Mouse (Mus musculus) retina, adult 2 months (tissue): ENCODE measurements at regions not wholly inside any gene's neighbourhood (a gene's known extent, or its start where the extent isn't known, plus 50 kb on each side); places are given as distances from the start of the nearest gene placed in this dataset.

ENCODE experiments used
- DNase-seq: peaks from one replicate; pipeline ENCODE4 v3.0.0-alpha.2; 2012; ENCODE audit warnings: low read depth, low spot score

- DNase-seq: no peak
Measured at GRCm38 (mm10) chr13:110673536-110673935, 278.7 kb downstream of the Plk2 start.

DNA sequence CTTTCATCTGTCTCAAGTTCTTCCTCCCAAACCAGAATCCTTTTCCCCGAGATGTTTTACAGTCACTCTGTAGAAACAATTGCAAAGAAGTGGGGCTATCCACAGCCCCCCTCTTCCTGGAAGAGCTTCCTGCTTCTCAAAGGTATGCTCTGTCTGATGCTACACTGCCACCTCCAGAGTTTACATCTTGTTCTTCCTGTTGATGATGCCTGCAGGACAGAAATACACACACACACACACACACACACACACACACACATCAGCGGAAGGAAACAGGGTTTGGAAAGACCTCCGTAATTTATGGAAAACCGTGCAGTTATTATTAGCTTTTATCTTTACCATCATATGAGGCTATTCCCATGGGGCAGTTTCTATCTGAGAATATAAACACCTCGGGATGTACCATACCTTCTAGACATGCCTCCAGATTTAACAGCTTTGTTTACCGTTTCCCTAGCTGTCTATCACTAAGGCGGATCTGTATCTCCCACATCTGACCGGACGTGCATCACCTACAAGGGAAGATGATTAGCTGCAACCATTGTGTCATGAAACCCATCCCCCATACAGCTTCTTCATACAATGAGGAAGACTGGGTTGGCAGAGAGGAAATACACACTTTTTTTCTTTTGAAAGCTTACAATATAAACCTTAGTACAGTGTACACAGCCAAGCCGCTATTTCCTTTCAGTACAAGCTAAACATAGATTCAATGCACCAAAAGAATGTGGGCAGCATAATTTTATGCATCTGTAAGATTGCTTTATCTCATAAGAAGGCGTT is 288.6 kb downstream of the Plk2 start:
- no peak for DNase-seq

- no peak for DNase-seq
Measured at GRCm38 (mm10) chr13:110688796-110689195, 293.9 kb downstream of the Plk2 start.

DNA sequence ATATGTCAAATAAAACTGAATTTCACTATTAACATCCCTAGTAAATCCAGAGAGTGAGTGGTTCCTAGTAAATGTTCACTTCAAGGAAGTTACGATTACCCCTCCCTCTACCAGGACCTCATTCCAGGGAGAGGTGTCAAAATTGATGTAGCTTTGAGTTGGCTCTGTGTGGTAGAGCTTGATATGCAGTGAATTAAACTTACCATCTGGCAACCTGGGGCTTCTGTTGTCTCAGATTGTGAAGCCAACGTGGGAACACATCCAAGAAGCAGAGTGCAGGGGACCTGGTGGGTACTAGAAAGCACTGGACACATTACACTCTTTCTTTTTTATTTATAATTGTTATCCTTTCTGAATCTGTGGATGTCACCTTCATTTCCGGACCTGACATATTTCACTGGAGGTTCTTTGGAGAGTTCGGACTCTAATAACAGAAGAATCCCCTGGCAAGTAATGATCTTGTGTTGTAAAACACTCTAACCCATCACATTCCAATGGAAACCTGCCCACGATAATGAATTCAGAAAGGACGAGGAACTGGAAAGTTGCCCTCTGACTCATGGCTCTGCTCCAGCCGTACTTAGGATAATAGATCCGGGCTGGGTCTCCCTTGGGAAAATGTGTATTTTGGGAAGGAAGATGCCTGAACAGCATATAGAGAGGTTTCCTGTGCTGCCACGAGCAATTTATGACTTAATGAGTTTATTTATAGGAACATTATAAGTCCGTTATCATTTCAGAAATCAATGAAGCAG is 295.8 kb downstream of the Plk2 start:
- no peak for DNase-seq

GRCm38 (mm10) chr13:110692696-110693095 is 297.9 kb downstream of the Plk2 start:
- no peak for DNase-seq

- no peak for DNase-seq
Measured at GRCm38 (mm10) chr13:110694876-110695275, 300.0 kb downstream of the Plk2 start.

- DNase-seq: no peak
Measured at GRCm38 (mm10) chr13:110696549-110696948, 301.7 kb downstream of the Plk2 start.

DNA sequence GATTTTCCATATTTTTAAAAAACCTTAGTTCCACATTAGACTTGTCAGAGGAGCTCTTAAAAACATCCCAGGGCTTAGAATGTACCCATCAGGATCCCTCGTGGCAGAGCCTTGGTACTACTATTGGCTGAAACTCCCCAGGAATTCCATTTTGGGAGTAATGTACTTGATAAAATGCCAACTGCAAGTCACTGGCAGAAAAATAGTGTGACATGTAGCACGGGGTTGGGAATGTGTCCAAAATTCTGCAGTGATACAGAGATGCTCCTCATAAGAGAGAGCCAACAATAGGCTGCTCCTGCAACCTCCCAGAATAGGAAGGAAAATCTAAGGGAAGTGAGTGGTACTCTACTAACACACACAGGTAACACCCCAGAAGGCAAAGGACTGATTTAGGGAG is 309.4 kb downstream of the Plk2 start:
- no peak for DNase-seq

DNA sequence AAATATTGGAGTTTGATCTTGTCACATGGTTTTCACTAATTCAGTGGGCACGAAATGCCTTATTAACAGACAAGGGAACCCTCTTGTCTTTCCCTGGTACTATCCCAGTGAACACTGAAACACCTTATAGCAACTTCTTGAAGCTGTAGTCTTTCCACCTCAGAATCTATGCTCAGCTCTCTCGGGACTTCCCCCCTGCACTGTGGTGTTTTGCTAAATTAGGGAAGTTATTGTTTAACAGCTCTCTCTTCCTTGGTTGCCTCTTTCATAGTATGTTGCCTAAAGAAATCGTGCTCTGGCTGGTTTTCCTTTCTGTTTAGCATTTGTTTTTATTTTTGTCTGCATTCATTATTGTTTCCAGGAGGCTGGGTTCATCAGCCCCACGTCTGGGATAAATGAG is 316.0 kb downstream of the Plk2 start:
- no peak for DNase-seq

- DNase-seq: no peak
Measured at GRCm38 (mm10) chr13:110712527-110712926, 317.7 kb downstream of the Plk2 start.

- DNase-seq: no peak
Measured at GRCm38 (mm10) chr13:110722170-110722569, 327.3 kb downstream of the Plk2 start.

DNA sequence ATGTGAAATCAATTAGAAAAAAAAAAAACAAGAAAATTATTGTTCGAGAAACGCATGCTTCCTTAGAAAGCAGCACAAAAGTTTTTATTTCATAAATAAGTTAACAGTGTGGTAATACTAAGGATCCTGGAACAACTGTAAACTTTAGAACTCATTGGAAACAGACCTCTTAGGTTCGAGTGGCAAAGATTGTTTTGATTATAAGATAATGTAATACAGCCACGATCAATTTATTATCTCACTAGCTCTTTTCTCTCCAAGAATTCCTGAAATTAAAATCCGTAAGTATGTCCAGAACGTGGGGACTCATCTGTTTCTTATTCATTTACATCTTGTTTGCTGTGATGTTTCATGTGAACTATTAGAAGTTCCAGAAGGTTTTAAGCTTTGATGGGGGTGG is 327.9 kb downstream of the Plk2 start:
- DNase-seq: no peak

GRCm38 (mm10) chr13:110724836-110725235 is 330.0 kb downstream of the Plk2 start:
- DNase-seq: no peak

GRCm38 (mm10) chr13:110725821-110726220 is 331.0 kb downstream of the Plk2 start:
- no peak for DNase-seq

DNA sequence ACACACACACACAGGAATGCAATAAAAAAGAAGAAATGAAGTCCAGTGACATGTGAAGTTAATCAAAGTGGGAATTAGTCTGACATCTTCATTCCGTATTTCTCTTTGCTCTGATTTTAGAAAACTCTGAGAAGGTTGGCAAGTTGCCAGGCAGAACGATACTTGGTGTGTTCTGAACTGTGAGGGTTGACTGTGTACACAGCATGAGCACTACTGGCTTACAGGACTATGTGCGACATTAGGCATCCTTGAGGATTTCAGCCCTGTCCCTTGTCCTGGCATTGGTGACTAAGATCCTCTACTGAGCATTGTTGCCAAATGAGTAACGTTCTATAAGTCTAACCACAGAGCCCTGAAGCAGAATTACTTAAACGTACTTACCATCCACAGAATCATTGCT is 340.7 kb downstream of the Plk2 start:
- DNase-seq: no peak

- DNase-seq: no peak
Measured at GRCm38 (mm10) chr13:110741576-110742206, 346.8 kb downstream of the Plk2 start.

DNA sequence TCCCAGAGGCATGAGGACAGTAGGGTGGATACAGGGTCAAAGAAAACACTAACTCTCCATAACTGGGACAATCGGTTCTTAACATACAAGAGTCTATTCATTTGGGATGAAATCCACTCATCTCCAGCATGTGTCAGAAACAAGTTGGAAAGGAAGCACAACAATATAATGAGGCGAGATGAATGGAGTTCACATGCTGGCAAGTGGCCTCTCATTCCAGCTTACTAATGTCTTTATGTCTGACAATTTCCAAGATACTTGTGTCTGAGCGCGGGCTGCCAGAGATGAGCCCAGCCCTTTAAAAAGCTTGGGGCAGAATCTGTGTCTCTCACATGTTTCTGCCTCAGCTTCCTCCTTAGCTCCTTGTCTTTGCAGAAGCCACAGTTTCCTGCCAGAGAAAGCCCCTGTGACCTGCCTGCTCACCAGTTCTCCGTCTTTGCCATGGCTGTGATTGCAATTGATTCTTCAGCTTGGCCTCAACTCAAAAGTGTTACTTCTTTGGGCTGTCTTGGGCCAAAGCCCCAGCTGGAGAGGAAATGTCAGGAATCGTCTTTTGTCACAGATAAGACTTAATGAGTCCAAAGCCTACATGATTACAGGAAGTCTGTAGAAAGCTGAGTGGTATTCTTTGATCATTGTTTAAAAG is 352.5 kb downstream of the Plk2 start:
- DNase-seq: no peak

DNA sequence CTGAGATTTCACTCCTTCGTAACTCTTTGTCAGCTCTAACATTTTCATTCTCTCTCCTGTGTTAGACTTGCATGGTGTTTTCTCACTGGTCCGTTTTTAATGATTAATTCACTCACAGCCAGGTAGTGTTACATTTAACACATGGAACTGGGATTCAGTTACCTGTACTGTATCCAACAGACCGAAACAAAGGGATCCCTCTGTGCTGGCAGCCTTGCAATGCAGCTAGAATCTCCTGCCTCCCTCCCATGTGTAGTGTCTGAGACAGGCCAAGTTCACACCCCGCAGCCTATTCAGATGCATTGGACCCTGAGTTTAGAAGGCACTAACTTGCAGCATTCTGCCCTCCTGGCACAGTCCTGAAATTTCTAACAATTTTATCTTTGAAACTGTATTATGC is 357.9 kb downstream of the Plk2 start:
- no peak for DNase-seq

GRCm38 (mm10) chr13:110754548-110754947 is 359.7 kb downstream of the Plk2 start:
- no peak for DNase-seq

DNA sequence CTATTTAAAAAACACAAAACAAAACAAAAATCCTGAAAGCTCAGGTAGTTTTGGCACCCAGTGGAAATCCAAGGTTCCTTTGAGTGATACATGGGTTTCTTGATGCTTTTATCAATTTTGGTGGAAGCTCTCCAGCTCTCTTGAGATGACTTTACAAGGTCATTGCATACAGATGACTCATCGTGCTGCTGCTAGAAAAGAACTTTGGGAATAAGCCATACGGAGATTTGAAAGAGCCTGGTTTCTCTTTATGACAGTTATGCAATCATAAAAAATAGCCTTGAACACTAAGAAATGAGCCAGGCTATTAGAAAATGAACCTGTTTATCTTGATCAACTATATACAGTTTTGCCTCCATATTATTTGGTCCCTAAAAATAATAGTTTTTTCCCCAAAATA is 362.0 kb downstream of the Plk2 start:
- DNase-seq: no peak

- DNase-seq: no peak
Measured at GRCm38 (mm10) chr13:110769210-110769609, 374.4 kb downstream of the Plk2 start.

DNA sequence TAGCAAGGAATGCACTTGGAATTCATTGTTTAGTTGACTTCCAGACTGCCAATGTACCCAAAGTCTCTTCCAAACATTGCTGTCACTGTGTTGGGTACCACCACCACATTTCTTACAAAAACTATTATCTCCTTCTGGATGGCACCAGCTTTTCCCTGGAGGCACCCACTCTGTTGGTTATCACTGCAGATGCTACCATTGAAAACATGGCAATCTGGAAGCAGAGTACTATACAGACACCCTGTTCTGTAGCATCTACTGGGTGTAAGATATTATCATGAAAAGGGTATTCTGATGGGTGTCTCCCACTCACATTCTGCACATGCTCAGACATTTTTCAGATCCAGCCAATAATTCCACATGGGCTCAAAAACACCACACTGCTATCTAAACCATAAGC is 380.4 kb downstream of the Plk2 start:
- DNase-seq: no peak
